Mouse (Mus musculus): ENCODE data around the gene Lrrtm4. TPM values are rescaled to one million over a fixed set of nuclear protein-coding genes. Genes with fewer than 3 reads are reported as not detected.

Lrrtm4 gene
- total and polyA plus RNA-seq, 2 experiments from 2014 or later, result 22.2 to 45.1 TPM

GRCm38 (mm10) chr6:80182353-80182752, 163.7 kb downstream of the Lrrtm4 start:
- Histone ChIP-seq H3K4me2 (ENCODE audit: low read depth, low read length, poor library complexity, severe bottlenecking) (no peak overlapping the region), H3K9ac (replicated peaks; ENCODE audit: low read length, poor library complexity, severe bottlenecking) (no peak overlapping the region), H3K4me3 (ENCODE audit: low read depth, low read length) (no peak overlapping the region), H3K4me1 (ENCODE audit: insufficient read depth, low read length) (no peaks in the 10 kb centered on the region), H3K27ac (ENCODE audit: low read depth, low read length) (no peak overlapping the region), H3K36me3 (ENCODE audit: insufficient read depth, low read length) (no peaks in the 10 kb centered on the region), H3K27me3 (ENCODE audit: insufficient read depth, low read length) (no peaks in the 10 kb centered on the region), H3K9me3 (ENCODE audit: low read length) (no peaks in the 10 kb centered on the region)
- TF ChIP-seq CTCF (IDR thresholded peaks at IDR 0.05), result no peak
- DNase-seq (ENCODE audit: low spot score) (no peak), ATAC-seq (ENCODE audit: low FRiP score) (no peak)
- WGBS, result 80% methylated on average over 2 of the region's 2 CpGs

DNA sequence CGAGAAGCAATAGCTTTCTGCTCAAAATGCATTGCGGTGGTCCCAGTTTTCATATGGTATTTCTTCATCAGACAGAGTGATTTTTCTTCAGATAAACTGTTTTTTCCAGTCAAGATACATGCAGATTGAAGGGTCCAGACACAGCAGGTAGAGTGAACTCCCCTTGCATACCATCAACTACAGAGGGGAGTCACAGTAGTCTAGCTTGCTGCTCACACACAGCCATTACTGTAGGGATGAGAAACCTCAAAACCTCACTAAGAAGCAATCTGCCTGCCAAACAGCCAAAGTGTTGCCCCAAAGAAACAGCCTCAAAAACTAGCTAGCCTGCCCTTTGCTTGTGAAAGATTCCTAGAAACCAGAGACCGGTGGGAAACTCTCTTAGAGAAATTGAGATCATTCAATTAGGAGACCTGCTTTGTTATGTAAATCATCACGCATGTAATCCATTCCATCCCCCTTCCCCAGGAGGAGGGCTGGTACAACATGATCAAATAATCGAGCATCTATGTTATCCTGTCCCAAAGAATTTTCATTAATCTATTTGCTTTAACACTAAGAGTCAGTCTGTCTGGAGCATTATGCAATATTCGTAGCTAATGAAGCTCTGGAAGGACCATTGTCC, 166.9 kb downstream of the Lrrtm4 start:
- ATAC-seq (ENCODE audit: low FRiP score), result no peak
- H3K36me3 ChIP-seq (ENCODE audit: insufficient read depth, low read length), result no peaks in the 10 kb centered on the region
- 50% methylated on average over 6 of the region's 6 CpGs for whole genome bisulfite sequencing

DNA sequence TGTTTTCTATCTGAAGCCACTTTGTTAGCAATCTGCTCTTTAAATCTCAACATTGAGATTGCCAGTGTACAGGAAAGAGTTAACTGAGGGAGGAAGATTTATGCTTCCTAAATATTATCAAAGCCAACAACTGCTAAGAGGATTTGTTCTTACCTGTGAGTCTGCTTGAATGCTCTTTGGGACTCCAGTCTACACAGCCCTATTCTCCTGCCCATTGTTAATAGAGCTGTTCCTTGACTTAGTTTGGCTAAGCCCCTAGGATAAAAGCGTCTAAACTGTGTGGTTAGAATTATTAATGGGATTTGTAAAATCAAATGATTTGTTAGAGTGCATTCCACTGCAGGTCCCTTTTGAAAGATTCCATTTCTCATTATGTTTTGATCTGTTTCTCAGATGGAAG, 168.1 kb downstream of the Lrrtm4 start:
- WGBS, result 30% methylated on average over 1 of the region's 1 CpGs

More for the DNA sequence above, 166.9 kb downstream of the Lrrtm4 start:
- no peak for DNase-seq (ENCODE audit: low spot score)
- no peak overlapping the region for H3K9ac ChIP-seq (replicated peaks; ENCODE audit: low read length, poor library complexity, severe bottlenecking)
- no peak overlapping the region for H3K27ac ChIP-seq (ENCODE audit: low read depth, low read length)
- no peaks in the 10 kb centered on the region for H3K27me3 ChIP-seq (ENCODE audit: insufficient read depth, low read length)
- TF ChIP-seq CTCF (IDR thresholded peaks at IDR 0.05), result no peak
- H3K9me3 ChIP-seq (ENCODE audit: low read length), result no peaks in the 10 kb centered on the region
- H3K4me2 ChIP-seq (ENCODE audit: low read depth, low read length, poor library complexity, severe bottlenecking), result no peak overlapping the region
- no peak overlapping the region for H3K4me3 ChIP-seq (ENCODE audit: low read depth, low read length)
- no peaks in the 10 kb centered on the region for H3K4me1 ChIP-seq (ENCODE audit: insufficient read depth, low read length)

DNA sequence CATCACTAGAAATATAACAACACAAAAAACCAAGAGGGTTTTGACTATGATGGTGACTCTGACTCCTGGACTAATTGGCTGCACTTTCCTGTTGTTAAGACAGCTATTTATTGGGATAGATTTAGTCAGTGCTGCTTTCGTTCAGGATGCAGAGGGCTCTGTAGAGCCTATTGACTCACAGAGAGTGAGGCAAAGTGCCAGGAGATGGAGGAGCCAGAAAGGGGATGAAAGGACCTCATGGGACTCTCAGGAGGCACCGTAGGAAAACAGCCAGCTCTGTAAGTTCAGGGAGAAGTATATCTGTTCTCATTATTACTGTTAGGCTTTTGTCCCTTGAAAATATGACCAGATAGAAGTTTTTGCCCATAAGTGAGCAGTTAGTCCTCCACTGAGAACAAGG, 190.8 kb downstream of the Lrrtm4 start:
- Histone ChIP-seq H3K27me3 (ENCODE audit: insufficient read depth, low read length) (no peaks in the 10 kb centered on the region), H3K36me3 (ENCODE audit: insufficient read depth, low read length) (no peaks in the 10 kb centered on the region), H3K27ac (ENCODE audit: low read depth, low read length) (no peak overlapping the region), H3K9me3 (ENCODE audit: low read length) (no peaks in the 10 kb centered on the region), H3K4me2 (ENCODE audit: low read depth, low read length, poor library complexity, severe bottlenecking) (no peak overlapping the region), H3K4me1 (ENCODE audit: insufficient read depth, low read length) (no peaks in the 10 kb centered on the region), H3K4me3 (ENCODE audit: low read depth, low read length) (no peak overlapping the region), H3K9ac (replicated peaks; ENCODE audit: low read length, poor library complexity, severe bottlenecking) (no peak overlapping the region)
- WGBS, result 37% methylated on average over 2 of the region's 2 CpGs
- DNase-seq (ENCODE audit: low spot score) (peak; percentile 72), ATAC-seq (ENCODE audit: low FRiP score) (no peak)
- TF ChIP-seq CTCF (IDR thresholded peaks at IDR 0.05), result no peak

More for the DNA sequence above, 168.1 kb downstream of the Lrrtm4 start:
- H3K4me2 ChIP-seq (ENCODE audit: low read depth, low read length, poor library complexity, severe bottlenecking), result no peak overlapping the region
- no peak for TF ChIP-seq CTCF (IDR thresholded peaks at IDR 0.05)
- no peaks in the 10 kb centered on the region for H3K27me3 ChIP-seq (ENCODE audit: insufficient read depth, low read length)
- no peak for ATAC-seq (ENCODE audit: low FRiP score)
- H3K9me3 ChIP-seq (ENCODE audit: low read length), result no peaks in the 10 kb centered on the region
- H3K36me3 ChIP-seq (ENCODE audit: insufficient read depth, low read length), result no peaks in the 10 kb centered on the region
- DNase-seq (ENCODE audit: low spot score), result no peak
- H3K4me3 ChIP-seq (ENCODE audit: low read depth, low read length), result no peak overlapping the region
- H3K4me1 ChIP-seq (ENCODE audit: insufficient read depth, low read length), result no peaks in the 10 kb centered on the region
- no peak overlapping the region for H3K9ac ChIP-seq (replicated peaks; ENCODE audit: low read length, poor library complexity, severe bottlenecking)
- H3K27ac ChIP-seq (ENCODE audit: low read depth, low read length), result no peak overlapping the region

DNA sequence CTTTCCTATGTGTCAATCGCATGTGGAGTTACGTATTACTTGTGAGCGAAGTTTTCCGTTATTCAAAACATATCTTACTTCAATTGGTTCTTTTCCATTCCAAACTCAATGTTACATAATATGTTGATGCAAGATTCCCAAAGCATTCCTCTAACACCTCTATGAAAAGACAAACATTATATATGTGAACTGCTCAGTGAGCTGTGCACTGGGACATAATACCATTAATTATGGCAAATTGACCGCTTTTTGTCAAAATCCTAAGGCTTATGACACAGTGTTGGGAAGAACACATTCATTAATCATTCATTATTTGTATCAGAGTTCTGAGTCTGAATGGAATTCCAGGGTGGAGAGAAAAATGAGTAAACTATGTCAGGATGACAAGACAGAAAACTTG, 191.6 kb downstream of the Lrrtm4 start:
- DNase-seq (ENCODE audit: low spot score) (no peak), ATAC-seq (ENCODE audit: low FRiP score) (no peak)
- no peak overlapping the region for H3K9ac ChIP-seq (replicated peaks; ENCODE audit: low read length, poor library complexity, severe bottlenecking)
- no peak for TF ChIP-seq CTCF (IDR thresholded peaks at IDR 0.05)
- 91% methylated on average over 5 of the region's 5 CpGs for WGBS
- H3K36me3 ChIP-seq (ENCODE audit: insufficient read depth, low read length), result no peaks in the 10 kb centered on the region
- no peaks in the 10 kb centered on the region for H3K9me3 ChIP-seq (ENCODE audit: low read length)
- H3K27me3 ChIP-seq (ENCODE audit: insufficient read depth, low read length), result no peaks in the 10 kb centered on the region
- H3K27ac ChIP-seq (ENCODE audit: low read depth, low read length), result no peak overlapping the region
- H3K4me1 ChIP-seq (ENCODE audit: insufficient read depth, low read length), result no peaks in the 10 kb centered on the region
- no peak overlapping the region for H3K4me3 ChIP-seq (ENCODE audit: low read depth, low read length)
- no peak overlapping the region for H3K4me2 ChIP-seq (ENCODE audit: low read depth, low read length, poor library complexity, severe bottlenecking)

DNA sequence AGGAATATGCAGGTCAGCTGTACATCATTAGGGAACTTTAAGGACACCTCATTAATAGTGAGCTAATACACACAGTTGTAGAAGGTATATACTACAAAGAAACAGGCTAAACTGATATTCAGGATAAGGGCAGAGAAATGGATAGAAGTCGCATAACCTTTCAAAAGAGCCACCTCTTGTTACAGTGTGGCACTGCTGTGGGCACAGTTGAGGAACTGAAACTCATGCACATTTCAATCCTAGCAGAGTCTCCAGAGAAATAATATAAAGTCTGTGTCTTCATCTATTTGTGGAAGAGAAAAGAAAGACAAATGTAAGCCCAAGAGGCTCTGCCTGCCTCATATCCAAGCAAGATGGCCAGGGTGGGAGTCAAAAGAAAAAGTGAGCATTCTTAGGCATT, 242.9 kb downstream of the Lrrtm4 start:
- no peaks in the 10 kb centered on the region for H3K4me1 ChIP-seq (ENCODE audit: insufficient read depth, low read length)
- ATAC-seq (ENCODE audit: low FRiP score) (no peak), DNase-seq (ENCODE audit: low spot score) (no peak)
- WGBS, result 90% methylated on average over 1 of the region's 1 CpGs
- H3K27me3 ChIP-seq (ENCODE audit: insufficient read depth, low read length), result no peaks in the 10 kb centered on the region
- H3K4me2 ChIP-seq (ENCODE audit: low read depth, low read length, poor library complexity, severe bottlenecking), result no peak overlapping the region
- no peak overlapping the region for H3K27ac ChIP-seq (ENCODE audit: low read depth, low read length)
- no peaks in the 10 kb centered on the region for H3K36me3 ChIP-seq (ENCODE audit: insufficient read depth, low read length)
- no peaks in the 10 kb centered on the region for H3K9me3 ChIP-seq (ENCODE audit: low read length)
- H3K4me3 ChIP-seq (ENCODE audit: low read depth, low read length), result no peak overlapping the region
- no peak overlapping the region for H3K9ac ChIP-seq (replicated peaks; ENCODE audit: low read length, poor library complexity, severe bottlenecking)
- no peak for TF ChIP-seq CTCF (IDR thresholded peaks at IDR 0.05)
